Mouse (Mus musculus) bone marrow macrophage, adult 2 months (primary cell): ENCODE measurements around the gene Dhx34.

Source experiments
- CTCF ChIP-seq: IDR thresholded peaks from 2 replicates; pipeline ENCODE4 v1.5.1; 2012; ENCODE audit warnings: low read depth, mild to moderate bottlenecking, low read length, moderate library complexity
- POLR2A ChIP-seq: IDR thresholded peaks from 2 replicates; pipeline ENCODE4 v1.6.1; 2012; ENCODE audit warnings: mild to moderate bottlenecking, low read depth, low read length, borderline replicate concordance

DNA sequence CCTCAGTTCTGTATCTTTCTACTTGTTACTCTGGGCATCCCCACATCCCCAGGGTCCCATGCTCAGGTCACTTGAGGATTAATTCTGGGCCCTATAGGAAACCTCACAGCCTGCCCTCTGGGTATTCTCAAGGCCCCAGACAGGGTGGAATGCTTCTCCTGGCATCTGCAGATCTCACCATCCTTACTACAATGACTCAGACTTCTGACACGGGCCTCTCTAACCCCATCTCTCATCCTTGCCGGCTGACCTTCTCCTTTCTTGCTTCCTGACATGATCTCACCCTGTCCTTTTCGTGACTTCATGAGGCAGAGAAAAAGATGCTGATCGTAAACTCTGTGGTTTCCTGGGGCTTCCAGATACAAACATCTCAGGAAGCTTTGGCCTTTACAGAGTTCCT, 32.4 kb upstream of the Dhx34 start:
- TF ChIP-seq POLR2A (no peak), CTCF (no peak)
